Mouse (Mus musculus): ENCODE data around the gene Cldn7.

The Cldn7 gene

GRCm38 (mm10) chr11:69948763-69949150 lies 15.8 kb upstream of the Cldn7 start:
- in situ Hi-C loops (cut with MboI; ENCODE audit: unreplicated experiment in 2 of 2): no loop called here

- in situ Hi-C loops (cut with MboI; ENCODE audit: unreplicated experiment in 2 of 2): loop anchor here (5.0 to 10.0 kb wide), 6 partner anchors 51 to 266 kb away; partner anchors contain the start of genes Dvl2 (in 1 of the 2), Senp3 (in 1 of the 2), Tmem95 (in 1 of the 2) and Tnfsf13 (in 1 of the 2)
These were observed 13.6 kb upstream of the Cldn7 start for GRCm38 (mm10) chr11:69950807-69951459.

- in situ Hi-C loops (cut with MboI; ENCODE audit: unreplicated experiment in 2 of 2): loop anchor here (5.0 to 10.0 kb wide), 6 partner anchors 50 to 267 kb away; partner anchors contain the start of genes Dvl2 (in 1 of the 2), Senp3 (in 1 of the 2), Tmem95 (in 1 of the 2) and Tnfsf13 (in 1 of the 2)
These were observed 12.3 kb upstream of the Cldn7 start for GRCm38 (mm10) chr11:69952274-69952673.

GRCm38 (mm10) chr11:69953267-69953915 lies 11.2 kb upstream of the Cldn7 start:
- in situ Hi-C loops (cut with MboI; ENCODE audit: unreplicated experiment in 2 of 2): loop anchor here (5.0 to 10.0 kb wide), 6 partner anchors 49 to 269 kb away; partner anchors contain the start of genes Dvl2 (in 1 of the 2), Senp3 (in 1 of the 2), Tmem95 (in 1 of the 2) and Tnfsf13 (in 1 of the 2)

- in situ Hi-C loops (cut with MboI; ENCODE audit: unreplicated experiment in 2 of 2): loop anchor here (10.0 kb wide), 3 partner anchors 231 to 271 kb away; partner anchors contain the start of genes Senp3 (in 1 of the 2) and Tnfsf13 (in 1 of the 2)
These were observed 9.0 kb upstream of the Cldn7 start for GRCm38 (mm10) chr11:69955618-69956017.

GRCm38 (mm10) chr11:69956218-69956617 lies 8.4 kb upstream of the Cldn7 start:
- in situ Hi-C loops (cut with MboI; ENCODE audit: unreplicated experiment in 2 of 2): loop anchor here (10.0 kb wide), 3 partner anchors 231 to 271 kb away; partner anchors contain the start of genes Senp3 (in 1 of the 2) and Tnfsf13 (in 1 of the 2)

GRCm38 (mm10) chr11:69960616-69961015 lies 4.0 kb upstream of the Cldn7 start:
- in situ Hi-C loops (cut with MboI; ENCODE audit: unreplicated experiment in 2 of 2): no loop called here

- in situ Hi-C loops (cut with MboI; ENCODE audit: unreplicated experiment in 2 of 2): no loop called here
These were observed 2.7 kb upstream of the Cldn7 start for GRCm38 (mm10) chr11:69961841-69962240.

GRCm38 (mm10) chr11:69965271-69966005 lies 859 bp downstream of the Cldn7 start:
- in situ Hi-C loops (cut with MboI; ENCODE audit: unreplicated experiment in 2 of 2): no loop called here

- in situ Hi-C loops (cut with MboI; ENCODE audit: unreplicated experiment in 2 of 2): no loop called here
These were observed 1.7 kb downstream of the Cldn7 start for GRCm38 (mm10) chr11:69966006-69966859.

- in situ Hi-C loops (cut with MboI; ENCODE audit: unreplicated experiment in 2 of 2): no loop called here
These were observed 2.4 kb downstream of the Cldn7 start for GRCm38 (mm10) chr11:69966860-69967517.

GRCm38 (mm10) chr11:69968793-69969192 lies 4.2 kb downstream of the Cldn7 start:
- in situ Hi-C loops (cut with MboI; ENCODE audit: unreplicated experiment in 2 of 2): no loop called here

- in situ Hi-C loops (cut with MboI; ENCODE audit: unreplicated experiment in 2 of 2): no loop called here
These were observed 5.6 kb downstream of the Cldn7 start for GRCm38 (mm10) chr11:69970222-69970621.

- in situ Hi-C loops (cut with MboI; ENCODE audit: unreplicated experiment in 2 of 2): no loop called here
These were observed 6.2 kb downstream of the Cldn7 start for GRCm38 (mm10) chr11:69970775-69971174.

GRCm38 (mm10) chr11:69974907-69975306 lies 10.3 kb downstream of the Cldn7 start:
- in situ Hi-C loops (cut with MboI; ENCODE audit: unreplicated experiment in 2 of 2): loop anchor here in 1 of 2 experiments (25.0 kb wide), 2 partner anchors 563 to 913 kb away; partner anchors contain the start of genes Borcs6, Kdm6b and Tmem107

GRCm38 (mm10) chr11:69976271-69976670 lies 11.7 kb downstream of the Cldn7 start:
- in situ Hi-C loops (cut with MboI; ENCODE audit: unreplicated experiment in 2 of 2): loop anchor here in 1 of 2 experiments (25.0 kb wide), 2 partner anchors 564 to 914 kb away; partner anchors contain the start of genes Borcs6, Kdm6b and Tmem107

GRCm38 (mm10) chr11:69979827-69980195 lies 15.2 kb downstream of the Cldn7 start:
- in situ Hi-C loops (cut with MboI; ENCODE audit: unreplicated experiment in 2 of 2): loop anchor here in 1 of 2 experiments (25.0 kb wide), 2 partner anchors 568 to 918 kb away; partner anchors contain the start of genes Borcs6, Kdm6b and Tmem107

GRCm38 (mm10) chr11:69980196-69981140 lies 15.9 kb downstream of the Cldn7 start:
- in situ Hi-C loops (cut with MboI; ENCODE audit: unreplicated experiment in 2 of 2): loop anchor here in 1 of 2 experiments (25.0 kb wide), 2 partner anchors 568 to 918 kb away; partner anchors contain the start of genes Borcs6, Kdm6b and Tmem107
